Mouse (Mus musculus) midbrain, embryonic 14.5 days (tissue): ENCODE data around the gene Mgat3. TPM values are rescaled to one million over a fixed set of nuclear protein-coding genes. Genes with fewer than 3 reads are reported as not detected.

Experiments used
- ATAC-seq: fragments of 200-750 bp; cut with Nextera tagmentation; 2 replicates; pipeline ENCODE4 v1.8.0; 2017; ENCODE audit warnings: moderate number of reproducible peaks, moderate library complexity; ENCODE audit not compliant: low FRiP score, low TSS enrichment
- DNase-seq: peaks from one replicate; pipeline ENCODE4 v3.0.0-alpha.2; 2015
- H3K27ac ChIP-seq: fragments of 300-500 bp; sonication (generic); replicated peaks from 2 replicates; pipeline ENCODE4 v1.5.1; 2014; ENCODE audit warnings: mild to moderate bottlenecking, low read depth, low read length, moderate library complexity
- H3K27me3 ChIP-seq: fragments of 300-500 bp; sonication (generic); 2 replicates; pipeline ENCODE4 v1.6.1; 2014; ENCODE audit warnings: low read length, control low read depth, mixed read lengths; ENCODE audit not compliant: control insufficient read depth, insufficient read depth
- H3K36me3 ChIP-seq: fragments of 300-500 bp; sonication (generic); 2 replicates; pipeline ENCODE4 v1.6.1; 2014; ENCODE audit warnings: low read length, control low read depth; ENCODE audit not compliant: control insufficient read depth, insufficient read depth
- H3K4me1 ChIP-seq: fragments of 300-500 bp; sonication (generic); 2 replicates; pipeline ENCODE4 v1.6.1; 2014; ENCODE audit warnings: mild to moderate bottlenecking, antibody characterized with exemption, low read length, control low read depth; ENCODE audit not compliant: control insufficient read depth, insufficient read depth
- H3K4me2 ChIP-seq: fragments of 300-500 bp; sonication (generic); 2 replicates; pipeline ENCODE4 v1.6.1; 2014; ENCODE audit warnings: mild to moderate bottlenecking, low read length, moderate library complexity
- H3K4me3 ChIP-seq: fragments of 300-500 bp; sonication (generic); replicated peaks from 2 replicates; pipeline ENCODE4 v1.5.1; 2014; ENCODE audit warnings: low read depth, low read length
- H3K9ac ChIP-seq: fragments of 300-500 bp; sonication (generic); replicated peaks from 2 replicates; pipeline ENCODE4 v1.6.1; 2014; ENCODE audit warnings: mild to moderate bottlenecking, low read length, moderate library complexity
- H3K9me3 ChIP-seq: fragments of 300-500 bp; sonication (generic); 2 replicates; pipeline ENCODE4 v1.6.1; 2016; ENCODE audit warnings: low read length, control low read depth, mixed read lengths; ENCODE audit not compliant: control insufficient read depth
- WGBS: fragments of 180-500 bp; shearing (Covaris S2); extraction: QIAGEN DNeasy Blood & Tissue Kit; methylation state at CpG from one replicate; pipeline ENCODE4 v1.1.7; 2014; 5-methylcytosine and 5-hydroxymethylcytosine counted together
- polyA plus RNA-seq: library from polyadenylated mRNA; unstranded; fragments of >200 nt; fragmentation: Nextera tagmentation; extraction: Ambion mirVana; gene quantifications from 2 replicates; pipeline ENCODE4 v1.2.1, GENCODE M21; 2014

The Mgat3 gene
- polyA plus RNA-seq, 1 experiment from 2014 or later: 20.5 TPM

- no peak for DNase-seq
- Histone ChIP-seq H3K27ac (no peak overlapping the region), H3K36me3 (peaks cover 19% of the 10 kb centered on the region), H3K4me1 (peaks cover 6% of the 10 kb centered on the region; the same call in 1 of the 2 replicates), H3K4me2 (no peak overlapping the region), H3K9ac (no peak overlapping the region), H3K4me3 (no peak overlapping the region), H3K9me3 (no peaks in the 10 kb centered on the region), H3K27me3 (no peaks in the 10 kb centered on the region)
- no peak for ATAC-seq
- 18% methylated on average over 2 of the region's 2 CpGs for WGBS
These were observed 58.8 kb downstream of the Mgat3 start for GRCm38 (mm10) chr15:80232331-80232730.

- peaks cover 24% of the 10 kb centered on the region for H3K36me3 ChIP-seq
- WGBS: 63% methylated on average over 4 of the region's 4 CpGs
- H3K4me1 ChIP-seq: peaks cover 6% of the 10 kb centered on the region; the same call in 1 of the 2 replicates
- no peaks in the 10 kb centered on the region for H3K27me3 ChIP-seq
- ATAC-seq: no peak
- peak overlapping the region; percentile 92 for H3K4me2 ChIP-seq
- H3K9me3 ChIP-seq: no peaks in the 10 kb centered on the region
- H3K27ac ChIP-seq: peak overlapping the region; percentile 83; the same call in 1 of the 2 replicates
- H3K4me3 ChIP-seq: no peak overlapping the region
- DNase-seq: no peak
- no peak overlapping the region for H3K9ac ChIP-seq
These were observed 59.5 kb downstream of the Mgat3 start for GRCm38 (mm10) chr15:80233053-80233452.

- peak within 1 kb of the TSS; percentile 92 for H3K4me2 ChIP-seq
- H3K27ac ChIP-seq: peak within 1 kb of the TSS; percentile 83
- DNase-seq (peak; percentile 98), ATAC-seq (peak; percentile 97)
- H3K27me3 ChIP-seq: no peaks in the 10 kb centered on the region
- H3K36me3 ChIP-seq: peaks cover 32% of the 10 kb centered on the region
- under 1% methylated on average over 67 of the region's 67 CpGs for WGBS
- H3K9ac ChIP-seq: peak within 1 kb of the TSS; percentile 76
- H3K9me3 ChIP-seq: no peaks in the 10 kb centered on the region
- peaks cover 6% of the 10 kb centered on the region; the same call in 1 of the 2 replicates for H3K4me1 ChIP-seq
- H3K4me3 ChIP-seq: peak within 1 kb of the TSS; percentile 88
These were observed 60.4 kb downstream of the Mgat3 start, which contains the start of gene Mief1 for GRCm38 (mm10) chr15:80233733-80234509. TSS of gene Mief1 (plus strand) at chr15:80234018.

- Histone ChIP-seq H3K4me1 (peaks cover 6% of the 10 kb centered on the region; the same call in 1 of the 2 replicates), H3K9ac (peak within 1 kb of the TSS; percentile 76), H3K27ac (no peak within 1 kb of the TSS), H3K27me3 (no peaks in the 10 kb centered on the region), H3K4me3 (peak within 1 kb of the TSS; percentile 88), H3K9me3 (no peaks in the 10 kb centered on the region), H3K36me3 (peaks cover 41% of the 10 kb centered on the region), H3K4me2 (peak within 1 kb of the TSS; percentile 92)
- 98% methylated on average over 9 of the region's 9 CpGs for WGBS
- DNase-seq (no peak), ATAC-seq (no peak)
These were observed 62.0 kb downstream of the Mgat3 start, which contains the start of gene AC140267.1 for GRCm38 (mm10) chr15:80235535-80235934. TSS of gene AC140267.1 (plus strand) at chr15:80235835.

GRCm38 (mm10) chr15:80248135-80248534, 74.6 kb downstream of the Mgat3 start:
- no peak overlapping the region for H3K4me2 ChIP-seq
- H3K4me3 ChIP-seq: no peak overlapping the region
- H3K36me3 ChIP-seq: peaks cover 81% of the 10 kb centered on the region
- WGBS: 93% methylated on average over 12 of the region's 12 CpGs
- H3K27me3 ChIP-seq: no peaks in the 10 kb centered on the region
- no peak overlapping the region for H3K9ac ChIP-seq
- H3K27ac ChIP-seq: no peak overlapping the region
- H3K9me3 ChIP-seq: no peaks in the 10 kb centered on the region
- ATAC-seq (no peak), DNase-seq (no peak)
- H3K4me1 ChIP-seq: no peaks in the 10 kb centered on the region

- ATAC-seq (no peak), DNase-seq (no peak)
- H3K4me3 ChIP-seq: no peak overlapping the region
- no peaks in the 10 kb centered on the region for H3K9me3 ChIP-seq
- H3K27me3 ChIP-seq: no peaks in the 10 kb centered on the region
- H3K4me2 ChIP-seq: no peak overlapping the region
- no peak overlapping the region for H3K9ac ChIP-seq
- H3K4me1 ChIP-seq: 0 out of 2 replicates have a peak, but pooled peaks cover under 1% of the 10 kb centered on the region
- peaks cover 77% of the 10 kb centered on the region for H3K36me3 ChIP-seq
- 97% methylated on average over 1 of the region's 1 CpGs for WGBS
- H3K27ac ChIP-seq: no peak overlapping the region
These were observed 75.1 kb downstream of the Mgat3 start for GRCm38 (mm10) chr15:80248596-80248995.

- H3K4me1 ChIP-seq: peaks cover 9% of the 10 kb centered on the region; the same call in 1 of the 2 replicates
- H3K9me3 ChIP-seq: no peaks in the 10 kb centered on the region
- H3K27ac ChIP-seq: no peak overlapping the region
- ATAC-seq (no peak), DNase-seq (no peak)
- H3K36me3 ChIP-seq: peaks cover 71% of the 10 kb centered on the region
- 95% methylated on average over 10 of the region's 10 CpGs for WGBS
- H3K27me3 ChIP-seq: no peaks in the 10 kb centered on the region
- no peak overlapping the region for H3K4me2 ChIP-seq
- H3K4me3 ChIP-seq: no peak overlapping the region
- H3K9ac ChIP-seq: no peak overlapping the region
These were observed 76.2 kb downstream of the Mgat3 start for GRCm38 (mm10) chr15:80249672-80250071.

- Histone ChIP-seq H3K4me3 (no peak overlapping the region), H3K9ac (no peak overlapping the region), H3K36me3 (peaks cover 65% of the 10 kb centered on the region), H3K4me2 (no peak overlapping the region), H3K27me3 (no peaks in the 10 kb centered on the region), H3K27ac (no peak overlapping the region), H3K9me3 (no peaks in the 10 kb centered on the region), H3K4me1 (peaks cover 9% of the 10 kb centered on the region; the same call in 1 of the 2 replicates)
- 94% methylated on average over 6 of the region's 6 CpGs for WGBS
- DNase-seq (no peak), ATAC-seq (no peak)
These were observed 77.1 kb downstream of the Mgat3 start for GRCm38 (mm10) chr15:80250586-80250985.

- WGBS: 49% methylated on average over 2 of the region's 2 CpGs
- H3K4me3 ChIP-seq: no peak overlapping the region
- DNase-seq: no peak
- H3K36me3 ChIP-seq: peaks cover 60% of the 10 kb centered on the region
- no peaks in the 10 kb centered on the region for H3K27me3 ChIP-seq
- H3K4me2 ChIP-seq: no peak overlapping the region
- H3K4me1 ChIP-seq: peaks cover 21% of the 10 kb centered on the region
- no peak overlapping the region for H3K9ac ChIP-seq
- ATAC-seq: no peak
- no peaks in the 10 kb centered on the region for H3K9me3 ChIP-seq
- H3K27ac ChIP-seq: peak overlapping the region; percentile 100; the same call in 1 of the 2 replicates
These were observed 80.0 kb downstream of the Mgat3 start for GRCm38 (mm10) chr15:80253530-80253929.
